Mouse (Mus musculus): Measurements from ENCODE around the gene Ano6.

GRCm38 (mm10) chr15:95751832-95752676 lies 38.6 kb upstream of the Ano6 start:
- TF ChIP-seq CTCF (conservative IDR thresholded peaks at IDR 0.05 in 1 of 2, IDR thresholded peaks at IDR 0.05 in 1 of 2; ENCODE audit: low read depth in 2 of 2, low read length in 2 of 2) (no peak), POLR2A (IDR thresholded peaks at IDR 0.05; ENCODE audit: low read depth, low read length) (no peak), MAX (IDR thresholded peaks at IDR 0.05; ENCODE audit: low read length) (no peak), MAZ (IDR thresholded peaks at IDR 0.05; ENCODE audit: low read depth, low read length) (no peak), SIN3A (IDR thresholded peaks at IDR 0.05; ENCODE audit: low read length) (no peak), RAD21 (IDR thresholded peaks at IDR 0.05; ENCODE audit: low read depth, low read length) (no peak), TCF12 (IDR thresholded peaks at IDR 0.05; ENCODE audit: low read depth, low read length) (no peak), ZMIZ1 (IDR thresholded peaks at IDR 0.05; ENCODE audit: low read depth, low read length) (no peak), HCFC1 (IDR thresholded peaks at IDR 0.05; ENCODE audit: low read depth, low read length) (no peak), JUND (conservative IDR thresholded peaks at IDR 0.05; ENCODE audit: low read depth, low read length) (no peak)

Measured in CH12.LX (cell line).